Mouse (Mus musculus) left cerebral cortex, adult 6 months (tissue): ENCODE results near the gene Elp6. TPM values are rescaled to one million over a fixed set of nuclear protein-coding genes. Genes with fewer than 3 reads are reported as not detected.

Experiments used
- long read RNA-seq, 2 experiments: library from polyadenylated mRNA; unstranded; transcript quantifications; one replicate each; pipeline ENCODE4 v2.0.0; 2019 to 2020
- polyA plus RNA-seq: library from polyadenylated mRNA; unstranded; fragments of <200 nt; fragmentation: Nextera tagmentation; gene quantifications from 2 replicates; pipeline ENCODE4 v1.2.3, GENCODE M21; 2021

Gene Elp6
- polyA plus RNA-seq: 16.6 and 23.0 TPM in 2 replicates
- long read RNA-seq, experiment 1, transcript Elp6-205 (7 exons, 1,304 nt): major isoform, 42 of 57 reads
- long read RNA-seq, experiment 1, partial matches to known transcripts: 1 of 57 reads
- long read RNA-seq, experiment 1, other reads (novel, unspliced or antisense): 14 of 57 reads
- long read RNA-seq, experiment 2, transcript Elp6-205 (7 exons, 1,304 nt): major isoform, 17 of 24 reads
- long read RNA-seq, experiment 2, partial matches to known transcripts: 1 of 24 reads
- long read RNA-seq, experiment 2, other reads (novel, unspliced or antisense): 6 of 24 reads

GRCm38 (mm10) chr9:110304969-110305651, at the start of gene Elp6:
Elp6 (plus strand) TSS chr9:110305173.

GRCm38 (mm10) chr9:110333135-110333895, 28.3 kb downstream of the Elp6 start, which contains the start of gene Scap:
Scap (plus strand) TSS chr9:110333288.

Other genes starting within 250 kb of the Elp6 start
- 19.9 and 38.7 TPM in 2 replicates for gene Smarcc1, start 187.5 kb upstream of the Elp6 start, polyA plus RNA-seq
- gene Dhx30, start 187.3 kb upstream of the Elp6 start, polyA plus RNA-seq: 93.8 and 139 TPM in 2 replicates
- 68.4 and 245 TPM in 2 replicates for gene Cspg5, start 61.4 kb upstream of the Elp6 start, polyA plus RNA-seq
- 25.9 and 40.3 TPM in 2 replicates for gene Scap, start 28.1 kb downstream of the Elp6 start, polyA plus RNA-seq
- 6.5 and 9.5 TPM in 2 replicates for gene Ptpn23, start 103.0 kb downstream of the Elp6 start, polyA plus RNA-seq
- not detected in 2 replicates for gene Ngp, start 114.6 kb downstream of the Elp6 start, polyA plus RNA-seq
- 7.4 and 8.0 TPM in 2 replicates for gene Klhl18, start 171.5 kb downstream of the Elp6 start, polyA plus RNA-seq
- gene Kif9, start 171.8 kb downstream of the Elp6 start, polyA plus RNA-seq: 1.8 and 2.1 TPM in 2 replicates
- gene Setd2, start 227.4 kb downstream of the Elp6 start, polyA plus RNA-seq: 8.8 and 9.2 TPM in 2 replicates